Mouse (Mus musculus) spleen, postnatal 10 days (tissue): ENCODE results near the gene Sdc3.

Source experiments
- DNase-seq, 2 experiments: peaks; one replicate each; pipeline ENCODE4 v3.0.0; 2021 to 2022; ENCODE audit warnings: low spot score in 2 of 2

Sdc3 gene

DNA sequence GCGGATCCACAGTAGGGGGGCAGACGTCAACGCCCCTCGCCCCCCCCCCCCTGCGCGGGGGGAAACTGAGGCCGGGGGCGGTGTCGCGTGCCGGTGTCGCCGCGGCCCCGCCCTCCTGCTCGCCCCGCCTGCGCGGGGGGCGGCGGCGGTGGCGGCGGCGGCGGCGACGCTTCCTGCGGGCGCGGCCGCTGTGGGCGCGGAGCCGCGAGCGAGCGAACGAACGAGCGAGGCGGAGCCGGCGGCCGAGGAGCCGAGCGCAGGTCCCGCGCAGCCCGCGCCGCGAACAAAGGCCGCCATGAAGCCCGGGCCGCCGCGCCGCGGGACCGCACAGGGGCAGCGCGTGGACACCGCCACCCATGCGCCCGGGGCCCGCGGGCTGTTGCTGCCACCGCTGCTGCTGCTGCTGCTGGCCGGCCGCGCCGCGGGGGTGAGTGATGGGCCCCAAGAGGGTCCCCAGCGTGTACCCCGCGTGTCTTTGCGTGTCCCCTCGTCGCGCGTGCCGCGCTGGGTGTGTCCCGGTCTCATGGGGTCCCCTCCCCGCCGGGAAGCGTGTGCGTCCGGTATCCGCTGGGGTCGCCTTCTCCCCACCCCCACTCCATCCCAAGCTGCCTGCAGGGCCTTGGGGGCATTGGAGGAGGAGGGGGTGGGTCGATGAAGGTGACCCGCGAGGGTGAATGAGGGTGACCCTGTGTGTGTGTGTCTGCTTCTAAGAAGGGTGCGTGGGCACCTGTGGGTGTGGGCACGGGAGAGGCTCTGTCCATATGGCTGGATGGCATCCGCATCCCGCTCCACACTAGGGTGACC lies at the start of gene Sdc3:
TSS of gene Sdc3 (plus strand) at position 162 of the 804 bp plus-strand sequence.
- DNase-seq: no peak

- no peak for DNase-seq
Observed at GRCm38 (mm10) chr4:130744058-130744457, 48.3 kb upstream of the Sdc3 start.

GRCm38 (mm10) chr4:130745561-130746306 lies 46.6 kb upstream of the Sdc3 start:
- DNase-seq: no peak

DNA sequence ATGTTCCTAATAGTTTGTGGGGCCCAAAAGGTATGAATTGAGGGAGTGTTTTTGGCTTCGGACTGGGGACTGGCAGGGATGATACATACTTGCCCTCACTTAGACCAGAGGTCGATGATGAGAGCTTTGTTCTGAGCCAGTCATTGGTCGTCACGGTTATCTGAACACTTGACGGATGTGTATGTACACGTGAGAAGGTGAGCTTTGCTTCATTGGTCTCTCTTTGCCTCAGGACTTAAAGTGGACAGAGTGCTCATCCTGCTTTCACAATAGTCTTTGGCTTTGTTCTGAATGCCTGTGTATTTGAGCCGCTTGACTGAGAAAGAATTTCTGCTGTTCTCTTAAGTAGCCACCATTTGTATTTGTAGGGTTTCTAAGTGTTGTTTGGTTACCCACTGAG lies 42.8 kb upstream of the Sdc3 start:
- DNase-seq: no peak

DNA sequence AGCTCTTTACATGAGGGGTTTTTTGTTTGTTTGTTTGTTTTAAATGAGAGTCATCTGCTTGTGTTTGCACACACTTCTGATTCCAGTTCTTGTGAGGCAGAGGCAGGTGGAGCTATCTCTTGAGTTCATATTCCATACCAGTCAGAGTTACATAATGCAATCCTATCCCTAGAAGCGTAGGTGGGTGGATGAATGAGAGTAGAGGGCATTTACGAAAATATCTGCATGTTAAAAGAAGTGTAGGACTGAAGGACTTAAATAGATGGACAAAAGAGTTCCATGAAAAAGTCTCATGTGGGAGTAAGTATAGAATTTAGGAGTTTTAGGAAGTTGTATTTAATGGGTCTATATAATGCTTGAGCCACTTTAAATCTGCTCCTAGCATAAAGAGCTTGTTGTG lies 40.4 kb upstream of the Sdc3 start:
- no peak for DNase-seq

- no peak for DNase-seq
Observed at GRCm38 (mm10) chr4:130752591-130752990, 39.7 kb upstream of the Sdc3 start.

DNA sequence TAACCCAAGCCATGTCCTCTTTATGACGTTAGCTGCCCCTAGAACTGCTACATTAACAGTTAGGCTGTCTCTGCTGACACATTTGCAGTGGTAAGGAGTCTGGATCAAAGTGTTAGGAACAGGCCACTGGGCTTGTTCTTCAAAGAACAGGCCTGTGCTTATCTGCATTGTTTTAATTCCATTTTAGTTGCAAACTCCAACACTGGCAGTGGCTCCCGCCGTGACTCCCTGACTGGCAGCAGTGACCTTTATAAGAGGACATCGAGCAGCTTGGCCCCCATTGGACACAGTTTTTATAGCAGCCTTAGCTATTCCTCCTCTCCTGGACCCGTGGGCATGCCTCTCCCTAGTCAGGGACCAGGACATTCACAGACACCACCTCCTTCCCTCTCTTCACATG lies 38.6 kb upstream of the Sdc3 start:
- no peak for DNase-seq

GRCm38 (mm10) chr4:130754776-130755175 lies 37.6 kb upstream of the Sdc3 start:
- no peak for DNase-seq

- DNase-seq: no peak
Observed at GRCm38 (mm10) chr4:130759875-130760274, 32.5 kb upstream of the Sdc3 start.

GRCm38 (mm10) chr4:130761809-130762208 lies 30.5 kb upstream of the Sdc3 start:
- DNase-seq: no peak

- DNase-seq: no peak
Observed at GRCm38 (mm10) chr4:130765399-130766160, 26.8 kb upstream of the Sdc3 start.

DNA sequence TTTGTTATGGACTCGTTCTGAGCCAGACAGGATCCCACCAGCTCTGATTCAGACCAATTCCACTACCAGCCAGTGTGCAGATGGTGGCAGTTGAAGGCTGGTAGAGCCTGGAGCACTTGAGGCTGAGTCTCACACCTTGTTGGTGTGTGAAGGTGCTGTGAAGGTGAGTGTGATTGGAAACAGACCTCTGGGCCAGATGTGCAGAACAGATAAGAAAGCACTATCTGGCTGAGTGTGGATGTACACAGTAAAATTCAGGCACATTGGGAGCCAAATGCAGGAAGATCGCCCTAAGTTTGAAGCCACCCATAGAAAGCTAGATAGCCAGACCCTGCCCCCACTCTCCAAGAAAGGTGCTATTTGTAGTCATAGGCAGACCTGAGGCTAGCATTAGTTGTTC lies 25.9 kb upstream of the Sdc3 start:
- no peak for DNase-seq

GRCm38 (mm10) chr4:130766926-130767325 lies 25.4 kb upstream of the Sdc3 start:
- no peak for DNase-seq

DNA sequence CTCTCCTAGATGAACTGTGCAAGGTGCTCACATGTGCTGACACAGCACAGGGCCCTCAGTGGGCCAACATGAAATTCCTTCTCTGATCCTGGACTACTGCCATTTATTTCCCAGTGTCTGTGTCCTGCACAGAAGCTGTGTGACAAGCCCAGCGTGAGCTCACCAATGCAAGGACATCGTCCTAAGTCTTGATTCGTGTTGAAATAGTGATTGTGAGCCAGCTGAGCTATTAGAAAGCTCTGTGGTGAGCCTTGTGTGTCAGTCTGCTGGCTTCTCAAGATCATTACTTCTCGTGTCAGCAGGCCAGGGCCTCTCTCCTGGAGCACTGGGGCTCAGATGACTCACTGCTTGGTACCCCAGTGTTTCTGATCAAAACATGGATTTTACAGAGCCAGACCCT lies 18.4 kb upstream of the Sdc3 start:
- no peak for DNase-seq

- no peak for DNase-seq
Observed at GRCm38 (mm10) chr4:130774822-130775221, 17.5 kb upstream of the Sdc3 start.

DNA sequence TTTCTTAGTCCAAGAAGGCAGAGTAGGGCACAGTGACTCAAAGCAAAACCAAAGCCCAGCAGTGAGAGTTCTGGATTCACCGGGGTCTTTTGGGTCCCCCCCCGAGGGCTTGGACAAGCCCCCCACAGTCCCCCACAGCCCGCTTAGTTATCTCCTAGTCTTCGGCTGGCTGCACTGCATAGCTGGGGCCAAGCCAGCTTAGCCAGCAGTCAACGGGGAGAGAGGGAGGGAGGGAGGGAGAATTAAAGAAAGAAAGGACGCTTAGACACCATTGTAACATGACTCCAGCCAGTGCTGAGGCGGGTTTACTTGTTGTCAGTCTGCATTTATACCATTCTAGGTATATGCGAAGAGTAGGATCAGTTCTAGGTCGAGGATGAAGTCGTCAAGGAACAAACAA lies 14.7 kb upstream of the Sdc3 start:
- no peak for DNase-seq

- DNase-seq: no peak
Observed at GRCm38 (mm10) chr4:130779037-130779436, 13.3 kb upstream of the Sdc3 start.

- no peak for DNase-seq
Observed at GRCm38 (mm10) chr4:130782492-130782891, 9.8 kb upstream of the Sdc3 start.

DNA sequence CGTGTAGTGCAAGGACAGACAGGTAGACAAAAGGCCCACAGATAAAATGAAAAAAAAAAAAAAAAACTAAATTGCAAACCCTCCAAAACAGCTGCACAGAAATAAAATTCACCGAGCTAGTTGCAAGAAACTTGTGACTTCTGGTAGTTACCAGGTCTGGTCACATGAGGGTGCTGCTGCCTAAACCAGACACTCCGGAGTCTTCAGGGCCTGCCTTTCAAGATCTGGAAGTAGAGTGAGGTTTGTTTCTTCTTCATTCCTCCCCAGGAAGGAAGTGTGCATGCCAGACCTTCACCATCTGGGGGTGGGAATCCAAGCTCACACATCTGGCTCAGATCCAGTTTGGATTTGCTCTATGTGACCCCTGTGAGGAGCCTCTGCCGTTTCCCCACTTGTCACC lies 7.6 kb upstream of the Sdc3 start:
- DNase-seq: peak in 1 of 2 experiments; percentile 71

DNA sequence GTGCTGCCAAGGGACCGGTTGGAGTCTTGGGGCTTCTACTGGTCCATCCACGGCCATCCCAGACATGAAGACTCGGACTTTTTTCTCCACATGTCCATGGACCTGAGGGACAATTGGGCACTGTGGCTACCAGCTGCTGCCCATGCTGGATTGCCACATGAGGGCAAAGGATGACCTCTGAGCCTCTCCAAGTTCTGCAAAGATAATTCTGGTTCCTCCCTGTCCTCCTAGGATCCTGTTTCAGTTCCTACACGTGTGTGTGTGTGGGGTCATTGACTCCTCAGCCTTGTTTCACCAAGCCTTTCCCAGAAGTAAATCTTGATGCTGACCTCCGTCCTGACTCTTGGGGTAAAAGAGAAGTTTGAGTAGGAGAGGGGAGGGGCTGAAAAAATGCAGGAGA lies 4.8 kb upstream of the Sdc3 start:
- no peak for DNase-seq

GRCm38 (mm10) chr4:130790180-130790579 lies 2.2 kb upstream of the Sdc3 start:
- peak; percentile 73 to 79 for DNase-seq

GRCm38 (mm10) chr4:130791811-130792375 lies 444 bp upstream of the Sdc3 start:
- DNase-seq: no peak
